Mouse (Mus musculus): ENCODE results near the gene C1qtnf6.

The C1qtnf6 gene

DNA sequence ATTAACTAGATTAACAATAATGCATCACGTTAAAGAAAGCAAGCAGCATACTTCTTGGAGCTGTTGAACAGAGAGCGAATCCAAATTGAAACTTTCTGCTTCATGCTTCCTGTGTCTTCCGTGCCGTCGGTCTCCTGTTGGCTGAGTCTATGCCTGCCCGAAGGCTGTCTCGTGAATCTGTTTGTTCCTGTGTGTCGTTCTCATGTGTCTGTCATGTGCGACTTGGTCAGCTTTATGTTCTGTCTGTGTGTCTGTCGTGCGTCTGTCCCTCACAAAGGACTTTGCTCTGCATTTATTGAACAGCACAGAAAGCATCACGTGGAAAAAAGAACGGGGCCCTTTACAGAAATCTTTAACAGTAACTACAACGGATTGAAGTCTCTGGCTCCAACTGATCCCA, 18.2 kb downstream of the C1qtnf6 start:
- no peak for DNase-seq

DNA sequence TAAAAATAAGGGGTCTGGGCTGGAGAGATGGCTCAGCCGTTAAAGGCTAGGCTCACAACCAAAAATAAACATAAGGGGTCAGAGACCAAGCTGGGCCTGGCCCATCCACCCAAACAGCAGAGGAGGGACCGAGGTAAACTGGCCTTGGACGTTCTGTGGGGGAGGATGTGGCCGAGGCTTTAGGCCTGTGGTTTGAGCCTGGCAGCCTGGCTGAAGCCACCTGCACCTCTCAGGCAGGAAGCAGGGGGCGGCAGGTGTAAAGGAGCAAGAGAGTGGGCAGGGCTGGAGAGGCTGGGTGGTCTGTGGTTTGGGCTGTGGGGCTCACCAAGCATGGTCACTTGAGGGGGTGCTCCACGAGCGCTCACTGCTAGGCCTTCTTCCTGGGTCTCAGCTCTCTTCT, 19.3 kb downstream of the C1qtnf6 start:
- DNase-seq: no peak

DNA sequence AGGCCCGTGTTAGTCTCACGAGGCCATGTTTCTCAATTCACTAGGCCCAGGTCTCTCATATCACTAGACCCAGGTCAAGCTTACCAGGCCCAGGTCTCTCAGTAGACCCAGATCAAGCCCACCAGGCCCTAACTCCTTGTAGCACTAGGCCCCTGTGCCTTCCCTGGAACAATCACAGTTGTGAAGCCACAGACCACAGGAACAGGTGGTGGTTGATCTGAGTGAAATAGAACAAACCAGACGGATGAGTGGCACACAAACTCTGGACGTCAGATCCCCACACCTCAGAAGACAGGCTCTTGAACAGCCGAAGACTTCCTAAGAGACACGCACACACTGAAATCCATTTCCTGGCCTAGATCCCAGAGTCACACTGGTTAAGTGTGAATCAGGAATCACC, 20.5 kb downstream of the C1qtnf6 start:
- DNase-seq: no peak

- DNase-seq: no peak
Measured at GRCm38 (mm10) chr15:78510121-78510576, 21.1 kb downstream of the C1qtnf6 start.

- DNase-seq: no peak
Measured at GRCm38 (mm10) chr15:78509297-78509899, 21.8 kb downstream of the C1qtnf6 start.

DNA sequence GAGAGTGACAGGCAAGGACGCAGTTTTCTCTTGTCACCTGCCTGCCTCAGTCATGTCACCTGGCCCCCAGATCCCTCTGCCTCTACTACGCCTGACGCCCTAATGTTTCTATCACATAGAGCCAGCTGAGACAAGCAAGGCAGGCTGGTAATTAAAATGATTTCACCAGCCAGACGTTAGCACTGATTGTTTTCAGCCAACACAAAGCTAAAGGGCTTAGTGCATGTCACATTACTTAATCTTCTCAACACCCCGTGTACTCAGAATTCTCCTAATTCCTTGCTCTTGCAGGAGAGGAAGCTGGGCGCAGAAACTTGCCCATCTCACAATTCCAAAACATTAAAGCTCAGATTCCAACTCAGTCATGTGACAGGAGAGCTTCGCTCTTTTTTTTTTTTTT, 22.8 kb downstream of the C1qtnf6 start:
- DNase-seq: no peak

- no peak for DNase-seq
Measured at GRCm38 (mm10) chr15:78505541-78505940, 25.7 kb downstream of the C1qtnf6 start.

DNA sequence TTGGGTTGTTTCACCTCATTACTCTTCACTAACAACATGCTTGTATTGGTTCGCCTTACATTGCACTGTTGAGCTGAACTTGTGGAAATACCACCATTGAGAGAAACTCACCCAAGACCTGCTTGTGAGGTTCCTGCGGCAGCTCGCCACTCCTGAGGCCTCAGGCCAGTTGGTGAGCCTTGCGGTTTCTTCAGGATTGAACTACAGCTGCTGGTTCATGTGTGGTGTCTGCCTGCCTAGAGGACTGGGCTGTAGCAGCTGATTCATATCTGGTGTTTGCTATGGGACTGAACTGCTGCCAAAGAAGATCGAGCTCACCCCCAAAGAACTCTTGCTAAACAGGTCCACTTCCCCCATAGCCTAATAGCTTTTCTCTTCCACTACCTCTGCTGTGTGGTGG, 26.4 kb downstream of the C1qtnf6 start:
- no peak for DNase-seq

DNA sequence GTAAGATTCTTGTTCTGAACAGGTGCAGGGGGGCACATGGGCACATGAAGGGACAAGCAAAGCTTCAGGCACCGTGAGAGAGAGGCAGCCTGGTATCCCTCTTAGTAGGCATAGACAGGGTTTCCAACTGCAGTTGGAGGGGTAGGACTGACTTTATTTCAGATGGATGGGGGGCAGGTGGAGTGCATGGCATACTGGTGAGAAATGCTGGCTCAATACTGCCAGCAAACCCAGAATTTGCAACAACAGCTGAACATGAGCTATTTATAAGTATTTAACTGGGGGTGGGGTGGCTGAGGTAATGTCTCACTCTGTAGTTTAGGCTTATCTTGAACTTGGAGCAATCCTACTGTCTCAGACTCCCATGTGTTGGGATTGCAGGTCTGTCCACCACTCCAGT, 27.2 kb downstream of the C1qtnf6 start:
- no peak for DNase-seq

DNA sequence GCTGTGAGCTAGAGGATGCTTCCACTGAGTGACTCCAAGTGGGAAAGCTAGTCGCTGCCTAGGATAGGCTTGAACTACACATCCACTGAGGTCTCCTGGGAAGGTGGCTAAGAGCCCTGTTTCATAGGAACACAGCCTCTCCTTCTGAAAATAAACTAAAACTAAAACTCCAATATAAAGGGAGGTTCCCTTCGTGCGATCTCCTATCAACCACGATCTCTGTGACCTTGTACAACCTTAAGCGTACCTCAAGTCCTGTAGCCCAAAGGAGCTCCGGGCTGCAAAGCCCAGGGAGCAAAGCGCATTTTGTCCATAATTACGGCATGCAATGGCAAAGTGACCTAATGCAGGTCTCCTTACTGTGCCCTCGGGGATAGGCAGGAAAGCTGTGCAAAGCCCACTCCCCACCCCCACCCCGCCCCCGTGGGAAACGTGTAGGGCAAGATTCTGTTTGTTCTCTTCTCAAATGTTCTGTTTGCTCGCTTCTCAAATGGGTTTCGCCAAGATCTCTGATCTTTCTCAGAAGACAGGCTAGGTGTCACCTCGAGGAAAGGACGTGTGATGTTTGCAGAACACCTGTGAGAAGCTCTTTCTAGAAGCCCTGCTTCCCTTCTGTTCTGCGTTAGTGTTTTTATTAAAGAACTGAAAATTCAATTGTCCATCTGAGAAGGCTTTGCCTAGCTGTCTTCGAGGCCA, 28.6 kb downstream of the C1qtnf6 start:
- DNase-seq: no peak

DNA sequence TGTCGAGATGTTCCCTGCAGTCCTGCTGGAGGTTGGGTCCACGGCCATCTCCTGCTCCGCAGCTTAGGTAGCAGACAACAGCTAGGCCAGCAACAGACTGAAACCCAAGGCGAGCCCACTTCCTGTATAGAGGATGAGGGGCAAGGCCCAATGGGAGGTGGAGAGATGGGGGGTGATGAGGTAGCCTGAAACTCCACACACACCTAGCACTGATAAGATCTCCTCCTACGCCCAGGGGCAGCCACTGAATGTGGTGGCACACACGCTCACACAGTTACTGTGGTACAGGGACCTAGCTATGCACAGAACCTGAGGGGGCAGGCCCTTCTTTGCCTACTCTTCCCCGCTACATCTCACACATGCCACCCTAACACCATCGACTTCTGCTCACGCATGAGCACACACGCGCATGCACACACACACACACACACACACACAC, 36.2 kb downstream of the C1qtnf6 start, which contains the start of gene Il2rb:
TSS of gene Il2rb (minus strand) at position 304 of the 439 bp plus-strand sequence.
- peak; percentile 41 for DNase-seq

GRCm38 (mm10) chr15:78493401-78494010, 37.7 kb downstream of the C1qtnf6 start:
- no peak for DNase-seq

DNA sequence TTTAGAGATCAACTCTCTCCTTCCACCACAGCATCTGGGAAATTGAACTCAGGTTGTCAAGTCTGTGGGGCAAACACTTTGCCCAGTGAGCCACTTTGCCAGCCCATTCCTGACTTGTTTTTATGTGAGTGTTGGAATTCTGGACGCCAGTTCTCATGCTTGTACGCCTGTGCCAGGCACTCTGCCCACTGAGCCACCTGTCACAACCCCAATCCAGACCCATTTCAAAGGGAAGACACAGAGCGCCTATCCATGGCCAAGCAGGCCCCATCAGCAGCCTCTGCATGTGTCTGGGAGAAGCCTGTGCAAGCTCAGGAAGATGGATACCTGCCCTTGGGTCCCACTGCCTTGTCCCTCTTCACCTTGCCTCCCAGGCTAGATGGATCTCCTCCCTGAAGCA, 39.9 kb downstream of the C1qtnf6 start:
- no peak for DNase-seq

- DNase-seq: no peak
Measured at GRCm38 (mm10) chr15:78489906-78490305, 41.3 kb downstream of the C1qtnf6 start.

DNA sequence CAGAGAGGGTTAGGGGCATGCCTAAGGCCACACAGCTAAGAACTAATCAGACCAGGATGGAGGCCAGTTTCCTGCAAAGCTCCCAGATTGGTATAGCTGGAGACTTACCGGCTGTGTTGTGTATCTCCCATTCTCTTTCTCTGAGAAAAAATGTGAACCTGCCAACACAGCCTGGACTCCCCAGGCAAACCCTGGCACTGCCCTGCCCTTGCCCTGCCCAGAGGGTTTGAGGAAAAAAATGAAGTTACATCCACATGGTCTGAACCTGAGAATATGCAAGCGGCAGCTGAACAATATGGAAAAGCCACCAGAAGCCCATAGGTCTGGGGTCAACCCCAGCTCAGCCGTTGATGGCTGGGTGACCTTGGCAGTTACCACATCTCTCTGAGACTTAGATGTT, 42.0 kb downstream of the C1qtnf6 start:
- DNase-seq: no peak

DNA sequence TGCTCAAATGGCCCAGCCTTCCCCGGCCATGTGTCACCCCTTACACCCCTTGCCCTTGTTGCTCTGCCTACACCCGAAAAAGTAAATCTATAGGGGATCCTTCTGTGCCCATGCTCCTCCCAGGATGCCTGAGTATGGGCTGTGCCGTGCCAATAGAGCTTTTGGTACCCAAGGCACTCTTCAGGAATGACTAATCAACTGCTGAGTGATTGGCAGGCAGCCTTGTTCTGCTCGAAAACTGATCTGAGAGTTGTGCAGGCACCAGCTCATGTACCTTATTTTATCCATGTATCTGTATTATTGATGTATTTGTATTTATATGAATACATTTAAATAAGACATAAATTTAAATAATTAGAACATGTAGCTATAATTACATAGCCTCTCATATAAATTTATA, 44.1 kb downstream of the C1qtnf6 start:
- DNase-seq: no peak

GRCm38 (mm10) chr15:78486564-78486963, 44.7 kb downstream of the C1qtnf6 start:
- no peak for DNase-seq

DNA sequence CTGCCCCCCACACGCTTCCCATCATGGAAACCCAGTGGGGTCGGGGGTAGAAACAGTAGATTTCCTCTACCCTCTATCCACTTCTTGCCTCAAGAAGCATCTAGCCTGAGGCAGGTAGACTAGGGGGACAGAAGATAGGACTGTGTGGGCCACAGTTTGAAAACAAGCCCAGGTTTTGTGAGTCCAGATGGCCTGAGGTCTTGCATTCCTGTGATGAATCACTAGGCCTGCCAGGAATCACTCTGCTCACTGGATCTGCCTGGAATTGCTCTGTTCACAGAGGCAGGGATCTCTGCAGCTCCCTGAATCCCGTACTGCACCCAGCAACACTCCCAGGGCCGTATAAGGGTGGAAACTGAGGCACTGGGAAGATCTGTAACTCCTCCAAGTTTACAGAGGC, 47.9 kb downstream of the C1qtnf6 start:
- DNase-seq: no peak

GRCm38 (mm10) chr15:78482518-78482917, 48.7 kb downstream of the C1qtnf6 start:
- DNase-seq: no peak

- DNase-seq: peak; percentile 40
Measured at GRCm38 (mm10) chr15:78481448-78482000, 49.7 kb downstream of the C1qtnf6 start.

DNA sequence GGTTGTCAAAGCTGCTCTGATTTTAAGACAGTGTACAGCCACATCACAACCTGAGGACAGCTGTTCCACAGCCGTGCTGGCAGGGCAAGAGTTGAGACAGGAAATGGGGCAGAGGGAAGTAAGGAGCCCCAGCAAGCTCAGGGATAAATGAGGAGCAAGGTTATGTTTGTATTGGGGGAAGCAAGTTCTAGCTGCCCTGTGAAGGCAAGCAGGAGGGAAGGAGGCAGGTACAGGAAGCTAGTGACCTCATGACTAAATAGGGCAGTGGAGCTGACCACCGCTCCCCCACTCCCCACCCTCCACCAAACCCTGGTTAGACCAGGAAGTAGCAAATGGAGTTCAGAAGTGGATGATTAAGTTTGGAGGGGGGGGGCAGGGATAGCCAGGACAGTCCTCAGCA, 50.2 kb downstream of the C1qtnf6 start:
- DNase-seq: no peak

GRCm38 (mm10) chr15:78480111-78480510, 51.1 kb downstream of the C1qtnf6 start:
- DNase-seq: no peak

GRCm38 (mm10) chr15:78479470-78479869, 51.7 kb downstream of the C1qtnf6 start:
- no peak for DNase-seq

GRCm38 (mm10) chr15:78478073-78478472, 53.1 kb downstream of the C1qtnf6 start:
- no peak for DNase-seq

All from thymus, postnatal 4 days (tissue).